Mouse (Mus musculus): ENCODE data around the gene Cd5l. TPM values are rescaled to one million over a fixed set of nuclear protein-coding genes. Genes with fewer than 3 reads are reported as not detected.

Gene Cd5l
- total RNA-seq, 4 experiments from 2014 or later, result 0.26 to 5.5 (median 1.5) TPM

DNA sequence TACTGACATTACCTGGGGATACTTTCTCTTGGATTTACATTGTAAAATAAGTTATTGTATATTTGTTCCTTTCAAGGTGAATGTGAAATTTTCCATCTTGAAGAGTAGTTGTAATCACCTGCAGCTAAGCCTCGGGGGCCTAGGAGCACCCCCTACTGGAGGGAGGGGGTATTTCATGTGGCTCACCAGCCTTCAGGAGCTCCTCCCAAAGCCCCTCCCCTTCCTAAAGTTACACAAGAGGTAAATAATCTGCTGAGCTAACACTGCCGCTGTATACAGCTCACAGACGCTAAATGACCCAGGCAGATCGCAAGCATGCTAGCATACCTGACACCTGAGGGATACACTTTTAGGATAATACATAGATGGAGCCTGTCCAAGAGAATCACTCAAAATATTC is 50.5 kb downstream of the Cd5l start:
- DNase-seq, result no peak

DNA sequence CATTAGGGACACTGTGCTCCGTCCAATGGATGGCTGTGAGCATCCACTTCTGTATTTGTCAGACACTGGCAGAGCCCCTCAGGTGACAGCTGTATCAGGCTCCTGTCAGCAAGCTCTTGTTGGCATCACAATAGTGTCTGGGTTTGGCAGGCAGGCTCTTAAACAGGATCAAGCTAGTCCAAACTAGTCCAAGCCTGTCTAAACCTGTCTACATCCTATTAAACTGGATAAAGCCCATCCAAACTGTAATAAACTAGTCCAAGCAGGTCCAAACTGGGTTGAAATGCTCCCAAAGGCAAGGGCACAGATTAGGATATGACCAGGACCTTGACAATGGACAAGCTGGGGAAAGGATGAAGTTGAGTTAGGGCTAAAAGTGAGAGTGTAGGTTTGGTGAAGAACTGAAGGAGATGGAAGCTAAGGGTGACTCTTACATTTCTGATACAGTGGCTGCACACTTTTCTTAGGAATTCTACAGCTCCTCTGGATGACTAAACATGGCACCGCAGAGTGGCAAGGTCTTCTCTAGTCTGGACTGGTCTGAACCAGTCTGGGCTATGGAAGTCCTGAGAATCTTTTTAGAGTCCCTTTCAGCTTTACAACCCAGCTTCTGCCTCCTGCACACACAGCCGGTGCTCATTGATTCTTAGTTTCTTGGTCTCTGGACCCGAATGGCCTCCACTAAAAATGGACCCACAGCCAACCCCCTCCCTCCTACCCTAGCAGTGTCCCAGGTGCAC is 51.7 kb downstream of the Cd5l start:
- no peak for DNase-seq

DNA sequence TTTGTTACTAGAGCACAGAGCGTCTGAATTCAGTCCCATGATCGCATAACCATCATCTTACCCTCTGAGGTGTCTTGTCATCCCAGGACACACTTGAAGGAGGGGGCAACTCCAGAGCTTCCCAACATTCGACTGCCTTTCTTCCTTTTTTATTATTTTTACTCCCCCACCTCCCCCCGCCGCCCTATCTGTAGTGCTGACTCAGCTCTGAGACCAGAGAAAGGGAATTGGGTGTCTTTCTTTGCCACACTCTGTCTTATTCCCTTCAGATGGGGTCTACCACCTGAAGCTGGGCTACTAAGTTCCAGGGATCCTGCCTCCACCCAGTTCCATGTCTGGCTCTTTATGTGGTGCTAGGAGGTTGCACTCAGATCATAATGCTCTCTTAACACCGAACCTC is 52.9 kb downstream of the Cd5l start:
- no peak for DNase-seq

DNA sequence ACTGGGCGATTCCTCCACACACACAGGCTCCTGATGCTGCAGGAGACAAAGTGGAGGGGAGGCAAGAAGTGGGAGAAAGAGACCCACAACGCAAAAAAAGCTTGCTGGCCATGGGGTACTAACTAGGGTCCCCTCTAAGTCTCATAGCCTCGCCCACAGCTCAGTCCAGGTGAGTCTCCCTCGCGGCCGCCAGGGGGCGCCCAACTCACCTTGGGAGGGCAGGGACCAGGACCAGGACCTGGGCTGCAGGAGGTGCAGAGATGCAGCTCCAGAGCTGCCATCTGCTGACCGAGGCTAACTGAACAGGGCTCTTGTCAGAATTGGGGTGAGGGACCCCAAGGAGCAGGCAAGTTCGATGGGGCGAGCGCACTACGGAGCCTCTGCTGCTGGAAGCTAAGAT is 53.5 kb downstream of the Cd5l start:
- peak; percentile 13 for DNase-seq

DNA sequence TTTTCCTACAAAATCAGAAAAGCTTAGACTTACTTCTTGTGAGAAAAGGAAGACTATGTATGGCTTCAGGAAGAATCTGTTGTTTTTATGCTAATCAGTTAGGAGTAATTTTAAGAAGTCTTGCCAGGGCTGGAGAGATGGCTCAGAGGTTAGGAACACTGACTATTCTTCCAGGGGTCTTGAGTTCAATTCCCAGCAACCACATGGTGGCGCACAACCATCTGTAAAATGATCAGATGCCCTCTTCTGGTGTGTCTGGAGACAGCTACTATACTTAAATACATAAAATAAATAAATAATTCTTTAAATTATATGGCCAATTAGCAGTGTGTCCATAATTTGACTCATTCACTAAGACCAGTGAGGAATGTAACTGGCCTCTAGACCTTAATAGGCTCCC is 63.0 kb downstream of the Cd5l start:
- DNase-seq, result no peak

Other genes starting within 250 kb of the Cd5l start
- 10 to 100 TPM; 14.7 to 23.3 (median 19.8) TPM for gene Kirrel, start 183.1 kb upstream of the Cd5l start, total RNA-seq (2022)
- 1 to 10 TPM; 1.3 to 6.1 (median 3.3) TPM for gene Fcrls, start 94.1 kb upstream of the Cd5l start, total RNA-seq (2022)
- 1 to 10 TPM in 1 of 4 experiments, under 1 TPM in 2, not detected in 1; 0.38 to 1.1 (median 0.56) TPM for gene Fcrl1, start 18.5 kb downstream of the Cd5l start, total RNA-seq (2022)
- not detected for gene Fcrl5, start 77.9 kb downstream of the Cd5l start, total RNA-seq (2022)
- gene Etv3, start 167.5 kb downstream of the Cd5l start, total RNA-seq (2022), result 10 to 100 TPM; 19.4 to 24.6 (median 22.4) TPM